Mouse (Mus musculus) ES-E14 (cell line): ENCODE measurements around the gene Echdc3.

Source experiments
- CHD2 ChIP-seq: IDR thresholded peaks from 2 replicates; pipeline ENCODE4 v1.6.1; 2014; ENCODE audit warnings: mild to moderate bottlenecking, low read depth, low read length, inconsistent platforms
- HCFC1 ChIP-seq: IDR thresholded peaks from 2 replicates; pipeline ENCODE4 v1.6.1; 2012; ENCODE audit warnings: low read length, inconsistent platforms, borderline replicate concordance; ENCODE audit not compliant: insufficient read depth
- ZC3H11A ChIP-seq: IDR thresholded peaks from 2 replicates; pipeline ENCODE4 v1.6.1; 2012; ENCODE audit warnings: low read depth, mild to moderate bottlenecking, inconsistent platforms, low read length, borderline replicate concordance
- ZNF384 ChIP-seq: IDR thresholded peaks from 2 replicates; pipeline ENCODE4 v1.6.1; 2012; ENCODE audit warnings: low read depth, low read length, inconsistent platforms

- TF ChIP-seq ZNF384 (no peak), ZC3H11A (no peak), HCFC1 (no peak), CHD2 (no peak)
Measured at GRCm38 (mm10) chr2:6188891-6189674, 23.8 kb downstream of the Echdc3 start.
